Mouse (Mus musculus) midbrain, postnatal 0 days (tissue): ENCODE measurements around the gene Rab3ip. TPM values are rescaled to one million over a fixed set of nuclear protein-coding genes. Genes with fewer than 3 reads are reported as not detected.

Experiments used
- ATAC-seq: fragments of 200-750 bp; cut with Nextera tagmentation; 2 replicates; pipeline ENCODE4 v1.8.0; 2017; ENCODE audit warnings: moderate number of reproducible peaks, mild to moderate bottlenecking, moderate TSS enrichment, moderate library complexity; ENCODE audit not compliant: low FRiP score
- DNase-seq: peaks from one replicate; pipeline ENCODE4 v3.0.0-alpha.2; 2015; ENCODE audit warnings: low spot score
- H3K27ac ChIP-seq: fragments of 300-500 bp; sonication (generic); 2 replicates; pipeline ENCODE4 v1.5.1; 2014; ENCODE audit warnings: low read depth, mild to moderate bottlenecking, low read length, mixed read lengths
- H3K27me3 ChIP-seq: fragments of 300-500 bp; sonication (generic); 2 replicates; pipeline ENCODE4 v1.6.1; 2014; ENCODE audit warnings: low read length, control low read depth, mixed read lengths; ENCODE audit not compliant: insufficient read depth
- H3K36me3 ChIP-seq: fragments of 300-500 bp; sonication (generic); 2 replicates; pipeline ENCODE4 v1.6.1; 2014; ENCODE audit warnings: low read length, control low read depth, mixed read lengths; ENCODE audit not compliant: insufficient read depth
- H3K4me1 ChIP-seq: fragments of 300-500 bp; sonication (generic); 2 replicates; pipeline ENCODE4 v1.6.1; 2014; ENCODE audit warnings: mild to moderate bottlenecking, control low read depth, antibody characterized with exemption, low read length, mixed read lengths; ENCODE audit not compliant: insufficient read depth
- H3K4me2 ChIP-seq: fragments of 300-500 bp; sonication (generic); 2 replicates; pipeline ENCODE4 v1.6.1; 2014; ENCODE audit warnings: low read depth, mild to moderate bottlenecking, low read length, mixed read lengths; ENCODE audit not compliant: poor library complexity, severe bottlenecking
- H3K4me3 ChIP-seq: fragments of 300-500 bp; sonication (generic); 2 replicates; pipeline ENCODE4 v1.5.1; 2014; ENCODE audit warnings: low read depth, mild to moderate bottlenecking, low read length, moderate library complexity
- H3K9ac ChIP-seq: fragments of 300-500 bp; sonication (generic); replicated peaks from 2 replicates; pipeline ENCODE4 v1.6.1; 2014; ENCODE audit warnings: mild to moderate bottlenecking, low read length, moderate library complexity, mixed read lengths; ENCODE audit not compliant: poor library complexity, severe bottlenecking
- H3K9me3 ChIP-seq: fragments of 300-500 bp; sonication (generic); 2 replicates; pipeline ENCODE4 v1.6.1; 2016; ENCODE audit warnings: low read length, control low read depth
- CTCF ChIP-seq: IDR thresholded peaks from 2 replicates; pipeline ENCODE4 v1.5.1; 2016; ENCODE audit warnings: antibody characterized with exemption, mild to moderate bottlenecking
- WGBS: fragments of 180-500 bp; shearing (Covaris S2); extraction: QIAGEN DNeasy Blood & Tissue Kit; methylation state at CpG from one replicate; pipeline ENCODE4 v1.1.7; 2014; 5-methylcytosine and 5-hydroxymethylcytosine counted together
- polyA plus RNA-seq: library from polyadenylated mRNA; unstranded; fragments of >200 nt; fragmentation: Nextera tagmentation; extraction: Ambion mirVana; gene quantifications from 2 replicates; pipeline ENCODE4 v1.2.1, GENCODE M21; 2015
- total RNA-seq: library from RNA; depleted of rRNA; stranded (reverse); fragments of >200 nt; gene quantifications from 2 replicates; pipeline ENCODE4 v1.2.3, GENCODE M21; 2014

The Rab3ip gene
- total and polyA plus RNA-seq, 2 experiments from 2014 or later: 34.6 to 142 TPM

GRCm38 (mm10) chr10:116978841-116979240, 28.3 kb upstream of the Rab3ip start:
- WGBS: 90% methylated on average over 9 of the region's 9 CpGs
- TF ChIP-seq CTCF: no peak
- ATAC-seq: no peak

GRCm38 (mm10) chr10:116977858-116978257, 27.3 kb upstream of the Rab3ip start:
- H3K4me3 ChIP-seq: no peak overlapping the region
- no peaks in the 10 kb centered on the region for H3K4me1 ChIP-seq
- no peak for DNase-seq
- WGBS: 86% methylated on average over 2 of the region's 2 CpGs
- no peaks in the 10 kb centered on the region for H3K27me3 ChIP-seq
- no peak for ATAC-seq
- H3K27ac ChIP-seq: no peak overlapping the region
- H3K9ac ChIP-seq: no peak overlapping the region
- H3K4me2 ChIP-seq: no peak overlapping the region
- no peak for TF ChIP-seq CTCF
- no peaks in the 10 kb centered on the region for H3K9me3 ChIP-seq
- H3K36me3 ChIP-seq: no peaks in the 10 kb centered on the region

More at GRCm38 (mm10) chr10:116978841-116979240, 28.3 kb upstream of the Rab3ip start:
- Histone ChIP-seq H3K4me1 (no peaks in the 10 kb centered on the region), H3K4me3 (no peak overlapping the region), H3K27me3 (no peaks in the 10 kb centered on the region), H3K27ac (no peak overlapping the region), H3K9me3 (no peaks in the 10 kb centered on the region), H3K4me2 (no peak overlapping the region), H3K9ac (no peak overlapping the region), H3K36me3 (no peaks in the 10 kb centered on the region)
- no peak for DNase-seq

GRCm38 (mm10) chr10:116977455-116977854, 26.9 kb upstream of the Rab3ip start:
- 74% methylated on average over 4 of the region's 4 CpGs for WGBS
- no peaks in the 10 kb centered on the region for H3K9me3 ChIP-seq
- no peak overlapping the region for H3K9ac ChIP-seq
- H3K36me3 ChIP-seq: no peaks in the 10 kb centered on the region
- no peak overlapping the region for H3K4me2 ChIP-seq
- H3K27me3 ChIP-seq: no peaks in the 10 kb centered on the region
- H3K4me3 ChIP-seq: no peak overlapping the region
- H3K4me1 ChIP-seq: no peaks in the 10 kb centered on the region
- no peak for DNase-seq
- TF ChIP-seq CTCF: no peak
- H3K27ac ChIP-seq: no peak overlapping the region
- no peak for ATAC-seq

GRCm38 (mm10) chr10:116972509-116972908, 21.9 kb upstream of the Rab3ip start, which contains the start of gene Gm10271:
Gm10271 (minus strand) TSS chr10:116972609.
- no peak for TF ChIP-seq CTCF
- Histone ChIP-seq H3K9ac (no peak within 1 kb of the TSS), H3K9me3 (no peaks in the 10 kb centered on the region), H3K27ac (no peak within 1 kb of the TSS), H3K4me1 (no peaks in the 10 kb centered on the region), H3K36me3 (no peaks in the 10 kb centered on the region), H3K4me3 (no peak within 1 kb of the TSS), H3K4me2 (no peak within 1 kb of the TSS), H3K27me3 (no peaks in the 10 kb centered on the region)
- 96% methylated on average over 6 of the region's 6 CpGs for WGBS
- no peak for DNase-seq
- ATAC-seq: no peak

- no peak overlapping the region for H3K27ac ChIP-seq
- H3K27me3 ChIP-seq: no peaks in the 10 kb centered on the region
- no peak for TF ChIP-seq CTCF
- H3K9ac ChIP-seq: no peak overlapping the region
- H3K4me1 ChIP-seq: no peaks in the 10 kb centered on the region
- ATAC-seq: no peak
- no peak overlapping the region for H3K4me3 ChIP-seq
- no peaks in the 10 kb centered on the region for H3K36me3 ChIP-seq
- no peak overlapping the region for H3K4me2 ChIP-seq
- no peaks in the 10 kb centered on the region for H3K9me3 ChIP-seq
- WGBS: 89% methylated on average over 4 of the region's 4 CpGs
- DNase-seq: no peak
Observed at GRCm38 (mm10) chr10:116968741-116969140, 18.2 kb upstream of the Rab3ip start.

- H3K27ac ChIP-seq: no peak overlapping the region
- no peaks in the 10 kb centered on the region for H3K9me3 ChIP-seq
- no peak for TF ChIP-seq CTCF
- no peak overlapping the region for H3K4me2 ChIP-seq
- 84% methylated on average over 6 of the region's 6 CpGs for WGBS
- H3K9ac ChIP-seq: no peak overlapping the region
- no peaks in the 10 kb centered on the region for H3K4me1 ChIP-seq
- H3K4me3 ChIP-seq: no peak overlapping the region
- no peaks in the 10 kb centered on the region for H3K27me3 ChIP-seq
- no peak for ATAC-seq
- DNase-seq: no peak
- H3K36me3 ChIP-seq: no peaks in the 10 kb centered on the region
Observed at GRCm38 (mm10) chr10:116966065-116966464, 15.5 kb upstream of the Rab3ip start.
